Mouse (Mus musculus): ENCODE results near the gene Foxp1.

The Foxp1 gene

DNA sequence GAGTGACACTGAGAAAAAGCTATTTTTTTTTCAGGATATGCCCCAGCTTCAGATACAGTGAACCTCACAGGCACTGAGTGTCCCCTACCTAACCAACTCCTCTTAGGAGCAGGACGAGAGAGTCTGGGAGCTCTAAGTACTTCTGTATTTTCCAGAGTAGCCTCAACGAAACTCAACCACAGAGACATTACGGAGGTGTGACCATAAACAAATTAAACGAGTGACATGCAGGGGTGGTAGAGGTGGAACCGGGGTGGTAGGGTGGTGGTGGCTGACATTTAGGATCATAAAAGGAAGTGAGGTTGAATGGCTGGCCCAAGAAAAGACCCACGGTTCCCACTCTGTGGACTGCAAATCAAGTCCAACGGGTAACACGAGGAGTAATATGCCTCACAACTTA is 274.1 kb downstream of the Foxp1 start:
- DNase-seq = no peak

DNA sequence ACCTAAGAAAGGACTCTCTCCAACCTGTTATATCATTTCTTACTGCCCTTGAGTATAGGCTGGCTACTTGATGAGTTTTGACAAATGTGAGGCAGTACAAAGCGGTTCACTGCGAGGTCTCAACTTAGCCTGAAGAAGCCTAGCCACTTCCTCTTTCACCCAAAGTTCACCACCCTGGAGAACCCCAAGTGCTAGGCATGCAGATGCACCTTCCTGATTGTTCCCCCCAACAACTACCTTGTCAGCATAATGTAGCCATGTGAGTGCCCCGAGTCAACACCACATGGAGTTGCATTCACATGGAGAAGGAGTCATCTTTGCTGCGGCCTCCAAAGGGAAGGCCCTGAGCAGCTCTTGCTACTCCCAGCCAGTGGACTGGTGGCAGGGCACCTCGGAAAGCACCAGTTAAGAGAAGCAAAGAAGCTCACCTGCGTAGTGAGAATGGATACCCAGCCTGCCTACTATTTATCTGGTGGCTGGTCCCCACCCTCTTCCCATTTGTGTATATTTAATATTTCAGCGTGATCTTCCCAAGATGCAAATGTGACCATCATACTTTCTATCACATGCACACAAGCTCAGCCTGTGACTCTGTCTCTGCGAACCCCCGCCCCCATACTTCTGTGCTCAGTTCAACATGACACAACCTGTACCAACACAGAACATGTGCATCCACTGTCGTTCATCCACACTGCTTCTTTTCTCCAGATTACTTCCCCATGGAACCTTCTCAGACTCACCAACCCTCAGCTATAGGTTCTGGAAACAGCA is 280.7 kb downstream of the Foxp1 start:
- DNase-seq = no peak

DNA sequence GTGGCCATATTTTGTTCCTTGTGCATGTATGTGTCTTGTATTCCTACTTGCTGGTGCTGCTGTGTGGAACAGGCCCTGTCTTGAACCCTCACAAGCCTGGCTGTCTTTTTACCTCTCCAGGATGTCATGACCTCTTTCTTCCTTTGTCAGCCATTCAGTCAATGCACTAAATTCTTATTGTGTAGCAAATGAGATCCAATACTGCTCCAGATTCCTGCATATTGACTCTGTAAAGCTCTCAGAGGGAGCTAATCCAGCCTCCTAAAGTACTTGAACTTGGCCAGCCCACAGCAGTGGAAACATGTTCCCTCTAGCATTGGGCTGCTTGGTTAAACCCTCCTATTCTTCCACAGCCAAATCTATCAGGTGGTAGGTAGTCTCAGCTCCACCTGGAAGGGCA is 281.8 kb downstream of the Foxp1 start:
- no peak for DNase-seq

DNA sequence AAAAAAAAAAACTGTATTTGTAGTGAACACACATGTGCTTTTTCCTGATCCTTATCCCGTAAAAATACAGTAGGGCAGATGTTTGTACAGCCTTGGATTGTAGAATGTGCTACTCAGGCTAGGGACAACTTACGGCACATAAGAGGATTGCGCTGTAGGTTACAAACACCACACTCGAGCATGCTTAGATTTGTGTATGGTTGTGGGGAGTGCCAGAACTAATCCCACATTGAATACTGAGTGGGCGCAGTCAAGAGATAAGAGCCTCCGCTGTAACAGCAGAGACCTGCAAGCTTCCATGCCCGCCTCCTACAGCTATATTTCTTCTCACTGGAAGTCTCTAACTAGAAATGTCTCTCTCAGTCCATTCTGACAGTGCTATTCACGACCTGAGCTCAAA is 286.9 kb downstream of the Foxp1 start:
- DNase-seq = no peak

- no peak for DNase-seq
Observed at GRCm38 (mm10) chr6:99233411-99233810, 289.1 kb downstream of the Foxp1 start.

DNA sequence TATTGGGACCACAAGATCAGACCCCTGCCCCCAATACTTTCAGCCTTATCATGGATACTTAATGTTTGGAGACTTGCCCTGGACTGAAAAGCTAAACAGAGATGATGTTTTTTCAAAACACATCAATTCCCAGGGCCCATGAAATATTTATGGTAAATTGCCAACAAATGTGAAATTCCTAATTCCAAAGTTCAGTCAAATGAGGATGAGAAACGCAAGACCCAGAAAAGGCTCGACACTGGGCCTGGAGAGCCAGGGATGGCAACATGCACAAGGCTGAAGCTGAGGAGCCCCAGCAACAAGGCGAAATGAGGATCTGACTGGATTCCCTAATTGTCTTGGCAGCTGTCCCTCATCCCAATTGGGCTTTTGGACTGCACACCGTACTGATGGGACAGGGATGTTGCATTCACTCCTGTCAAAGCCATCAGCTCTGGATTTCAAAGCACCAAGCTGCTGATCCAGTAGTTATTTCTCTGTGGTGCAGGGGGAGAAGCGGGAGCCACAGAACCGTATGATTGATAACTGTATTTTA is 294.1 kb downstream of the Foxp1 start:
- no peak for DNase-seq

GRCm38 (mm10) chr6:99221147-99221546 is 301.4 kb downstream of the Foxp1 start:
- DNase-seq = no peak

DNA sequence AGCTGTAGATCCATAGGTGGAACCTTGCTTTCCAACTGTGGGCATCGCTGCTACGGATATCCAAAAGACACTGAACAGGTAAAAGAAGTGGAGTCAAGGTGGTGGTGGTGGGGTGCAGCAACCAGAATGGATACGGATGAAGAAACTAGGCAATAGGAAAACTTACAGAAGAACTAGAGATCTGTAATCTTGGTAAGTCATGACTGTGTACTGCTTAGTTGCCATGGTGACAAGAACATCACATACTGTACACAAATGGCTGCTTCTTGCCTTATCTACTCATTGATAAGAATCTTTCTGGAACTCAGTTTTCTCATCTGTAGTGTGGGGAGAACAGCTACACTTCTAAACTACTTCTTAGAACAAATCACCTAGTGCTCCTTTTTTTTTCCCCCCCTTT is 302.0 kb downstream of the Foxp1 start:
- DNase-seq = no peak

DNA sequence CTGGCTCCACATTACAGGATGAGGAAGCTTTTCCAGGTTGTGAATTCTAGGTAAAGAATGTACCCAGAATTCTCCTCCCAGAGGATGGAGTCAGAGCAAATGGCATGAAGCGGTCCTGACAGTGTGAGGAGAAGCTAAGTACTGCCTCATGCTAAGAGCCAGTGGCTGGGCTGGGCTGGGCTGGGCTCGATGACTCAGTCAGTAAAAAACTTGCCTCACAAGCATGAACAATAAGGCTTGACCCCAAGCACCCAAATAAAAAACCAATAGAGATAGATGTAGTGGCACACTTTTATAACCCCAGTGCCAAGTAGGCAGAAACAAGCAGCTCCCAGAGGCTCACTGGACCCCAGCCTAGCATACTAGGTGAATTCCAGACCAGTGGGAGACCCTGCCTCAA is 304.7 kb downstream of the Foxp1 start:
- no peak for DNase-seq

GRCm38 (mm10) chr6:99217155-99217554 is 305.4 kb downstream of the Foxp1 start:
- DNase-seq = no peak

GRCm38 (mm10) chr6:99212461-99212860 is 310.1 kb downstream of the Foxp1 start:
- no peak for DNase-seq

DNA sequence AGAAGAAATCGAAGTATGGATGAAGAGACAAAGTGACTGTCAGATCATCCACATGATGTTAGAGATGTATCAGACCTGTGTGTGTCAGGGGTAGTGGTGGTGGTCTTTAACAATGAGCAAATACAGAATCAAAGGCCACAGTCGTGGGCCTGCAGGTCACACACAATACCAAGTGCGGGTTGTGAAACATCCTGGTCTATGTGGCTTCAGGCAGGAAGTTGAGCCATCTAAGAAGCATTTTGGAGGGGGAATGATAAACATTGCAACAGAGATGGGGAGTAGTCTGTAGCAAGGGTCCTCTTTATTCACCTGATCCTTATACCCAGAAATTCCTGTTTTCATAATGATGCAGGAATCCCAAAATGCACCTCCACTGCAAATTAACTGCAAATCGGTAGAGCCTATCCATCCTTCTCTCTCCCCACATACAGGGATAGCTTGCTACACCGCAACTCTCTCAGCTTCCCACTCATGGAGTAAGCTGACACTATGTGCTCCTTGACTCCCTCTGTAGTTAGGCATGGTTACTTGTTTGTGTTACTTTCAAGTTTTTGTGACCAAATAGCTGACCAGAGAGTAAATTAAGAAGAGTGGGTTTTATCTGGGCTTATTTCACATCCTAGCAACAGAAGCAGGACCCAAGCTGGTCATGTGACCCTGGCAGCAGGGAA is 310.7 kb downstream of the Foxp1 start:
- no peak for DNase-seq

DNA sequence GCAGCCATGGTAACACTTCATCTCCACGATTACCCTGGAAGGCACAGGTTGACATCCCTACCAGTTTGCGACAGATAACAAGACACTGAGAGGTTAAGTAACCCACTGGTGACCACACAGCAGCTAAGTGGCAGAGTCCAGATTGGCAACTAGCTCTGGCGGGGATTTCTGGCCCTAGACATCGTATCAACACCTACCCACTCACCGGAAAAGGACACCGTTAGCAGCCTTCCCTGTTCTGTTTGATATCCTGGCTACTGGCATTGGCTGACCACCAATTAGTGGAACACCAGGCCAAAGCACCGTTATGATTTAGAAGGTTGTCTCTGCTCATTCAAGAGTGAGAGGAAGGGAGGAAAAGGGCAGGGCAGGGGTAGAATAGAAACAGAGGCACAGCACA is 312.4 kb downstream of the Foxp1 start:
- DNase-seq = no peak

DNA sequence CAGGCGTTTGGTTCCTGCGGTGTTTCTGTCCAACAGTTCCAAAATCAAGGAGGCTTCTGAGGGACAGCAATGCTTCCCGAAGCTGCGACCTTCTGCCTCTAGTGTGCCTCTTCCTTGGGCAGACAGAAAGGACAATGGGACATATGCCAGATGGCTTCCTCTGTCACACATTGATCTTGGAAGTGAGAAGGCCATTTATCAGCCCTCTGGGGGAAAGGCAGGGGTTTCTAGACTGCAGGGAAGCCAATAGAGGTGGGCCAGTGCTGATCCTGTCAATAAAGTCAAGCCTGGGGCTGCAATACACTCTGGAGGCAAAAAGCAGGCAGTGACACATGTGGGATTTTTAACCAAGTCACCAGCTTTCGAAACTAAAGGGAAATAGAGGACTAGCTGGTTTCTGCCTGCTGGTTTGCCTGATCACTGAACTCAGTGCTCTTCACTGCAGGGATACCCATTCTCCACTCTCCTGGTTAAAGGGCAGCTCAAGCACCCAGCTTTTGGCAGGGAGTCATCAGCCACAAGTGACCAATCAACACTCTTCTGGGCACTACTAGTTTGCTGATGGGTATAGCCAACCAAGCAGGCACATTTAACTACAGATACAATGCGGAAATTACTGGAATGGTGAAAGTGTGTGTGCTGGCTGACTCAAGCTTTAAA is 315.2 kb downstream of the Foxp1 start:
- peak; percentile 46 for DNase-seq

GRCm38 (mm10) chr6:99206437-99206870 is 316.1 kb downstream of the Foxp1 start:
- DNase-seq = peak; percentile 17

- peak; percentile 70 for DNase-seq
Observed at GRCm38 (mm10) chr6:99205587-99206436, 316.7 kb downstream of the Foxp1 start.

GRCm38 (mm10) chr6:99204780-99205586 is 317.5 kb downstream of the Foxp1 start:
- DNase-seq = peak; percentile 47

- DNase-seq = peak; percentile 75
Observed at GRCm38 (mm10) chr6:99204052-99204779, 318.3 kb downstream of the Foxp1 start.

DNA sequence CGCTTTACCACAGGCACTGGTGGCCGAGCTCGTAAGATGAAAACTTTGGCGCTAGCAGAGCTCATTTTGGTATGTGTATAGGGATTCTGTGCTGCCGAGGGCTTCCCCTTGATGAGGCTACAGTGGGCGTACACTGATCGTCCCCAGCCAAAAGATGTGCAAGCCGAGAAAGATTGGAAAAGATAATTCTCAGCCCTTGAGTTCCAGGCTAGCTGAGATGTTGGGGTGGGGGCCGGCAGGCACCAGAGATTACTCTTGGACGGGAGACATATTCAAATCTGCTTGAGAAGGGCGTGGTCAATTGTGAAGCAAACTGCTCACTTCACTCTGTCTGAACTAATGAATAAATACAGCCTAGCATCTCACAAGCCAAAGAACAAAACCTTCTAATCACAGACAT is 319.3 kb downstream of the Foxp1 start:
- peak; percentile 37 for DNase-seq

- no peak for DNase-seq
Observed at GRCm38 (mm10) chr6:99202781-99203180, 319.7 kb downstream of the Foxp1 start.

GRCm38 (mm10) chr6:99201271-99201705 is 321.2 kb downstream of the Foxp1 start:
- DNase-seq = peak; percentile 67
